24 mouse cellular contexts compared by ENCODE assay signal in the genomic region with DNA sequence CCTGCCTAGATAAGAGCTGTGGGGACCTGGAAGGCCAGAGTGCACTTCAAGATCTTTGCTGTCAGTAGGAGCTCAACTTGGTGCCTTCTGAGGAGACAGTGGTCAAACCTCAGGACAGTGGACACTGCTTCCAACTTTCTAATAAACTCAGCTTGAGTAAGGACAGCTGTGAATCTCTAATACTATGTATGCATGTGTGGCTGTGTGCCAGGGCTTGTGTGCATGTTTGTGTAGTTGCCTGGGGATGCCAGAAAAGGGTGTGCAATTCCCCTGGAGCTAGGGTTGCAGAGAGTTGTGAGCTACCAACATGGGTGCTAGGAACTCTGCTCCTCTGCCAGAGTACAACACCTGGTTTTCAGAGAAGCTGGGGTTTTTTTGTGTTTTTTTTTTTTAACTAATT.
DNase-seq lines count a peak whose midpoint lies in the region; ATAC-seq and TF ChIP-seq lines count a peak whose summit lies in the region.
"Had no signal": no experiment of that assay in that cellular context is flagged by ENCODE, and none has a peak within 500 bp of the region (broad histone marks: within the 10 kb centered on the region; RNA-seq: fewer than 3 reads in every experiment).

No protein-coding gene starts in this region.

- no peaks in the 10 kb centered on the region for H3K27me3 ChIP-seq in kidney, embryonic 15.5 days
- no peaks in the 10 kb centered on the region for H3K27me3 ChIP-seq in lung, embryonic 14.5 days (ENCODE audit: insufficient read depth, low read length)
- H3K27me3 ChIP-seq: CH12.LX; embryonic facial prominence, embryonic 13.5 days; embryonic facial prominence, embryonic 15.5 days; forebrain, embryonic 12.5 days had no signal

- peaks cover 55% of the 10 kb centered on the region for H3K36me3 ChIP-seq in kidney, embryonic 15.5 days
- peaks cover 38% of the 10 kb centered on the region for H3K36me3 ChIP-seq in lung, embryonic 14.5 days (ENCODE audit: insufficient read depth)

- no peaks in the 10 kb centered on the region for H3K9me3 ChIP-seq in kidney, embryonic 15.5 days (replicated peaks)
- no peaks in the 10 kb centered on the region for H3K9me3 ChIP-seq in lung, embryonic 14.5 days (ENCODE audit: low read depth, low read length)
- H3K9me3 ChIP-seq: embryonic facial prominence, embryonic 13.5 days; embryonic facial prominence, embryonic 15.5 days; forebrain, embryonic 10.5 days; forebrain, embryonic 12.5 days; G1E had no signal

- H3K4me2 ChIP-seq in kidney, embryonic 15.5 days = no peak overlapping the region
- no peak overlapping the region for H3K4me2 ChIP-seq in lung, embryonic 14.5 days
- H3K4me2 ChIP-seq: embryonic facial prominence, embryonic 13.5 days; embryonic facial prominence, embryonic 15.5 days; forebrain, embryonic 12.5 days had no signal

- no peak for TF ChIP-seq CTCF in lung, embryonic 14.5 days (IDR thresholded peaks at IDR 0.05; ENCODE audit: low read depth)
- no peak for TF ChIP-seq CTCF in lung, adult 2 months (IDR thresholded peaks at IDR 0.05; ENCODE audit: insufficient read depth, low read length)

- no peak overlapping the region for H3K4me3 ChIP-seq in kidney, embryonic 15.5 days (replicated peaks)
- H3K4me3 ChIP-seq in lung, embryonic 14.5 days (ENCODE audit: low read depth, low read length) = no peak overlapping the region
- no peak overlapping the region for H3K4me3 ChIP-seq in lung, adult 2 months (replicated peaks; ENCODE audit: extremely low read depth, low read depth, low read length)
- H3K4me3 ChIP-seq: embryonic facial prominence, embryonic 13.5 days; embryonic facial prominence, embryonic 15.5 days; erythroblast, embryonic 14.5 days; forebrain, embryonic 10.5 days; forebrain, embryonic 12.5 days had no signal

- no peak overlapping the region for H3K27ac ChIP-seq in kidney, embryonic 15.5 days
- no peak overlapping the region for H3K27ac ChIP-seq in lung, embryonic 14.5 days (ENCODE audit: low read depth)
- H3K27ac ChIP-seq: embryonic facial prominence, embryonic 13.5 days; embryonic facial prominence, embryonic 15.5 days; forebrain, embryonic 10.5 days; forebrain, embryonic 12.5 days had no signal

- no peaks in the 10 kb centered on the region for H3K4me1 ChIP-seq in kidney, embryonic 15.5 days
- H3K4me1 ChIP-seq in lung, embryonic 14.5 days (ENCODE audit: insufficient read depth) = no peaks in the 10 kb centered on the region
- H3K4me1 ChIP-seq in lung, adult 2 months (ENCODE audit: control insufficient read depth, insufficient read depth, low read length) = no peaks in the 10 kb centered on the region
- H3K4me1 ChIP-seq: embryonic facial prominence, embryonic 13.5 days; embryonic facial prominence, embryonic 15.5 days; forebrain, embryonic 10.5 days; forebrain, embryonic 12.5 days had no signal

- no peak for TF ChIP-seq POLR2A in lung, adult 2 months (IDR thresholded peaks at IDR 0.05; ENCODE audit: borderline replicate concordance, extremely low read depth, low read depth, low read length)

- H3K9ac ChIP-seq in kidney, embryonic 15.5 days = no peak overlapping the region
- no peak overlapping the region for H3K9ac ChIP-seq in lung, embryonic 14.5 days
- H3K9ac ChIP-seq: embryonic facial prominence, embryonic 13.5 days; embryonic facial prominence, embryonic 15.5 days; forebrain, embryonic 12.5 days had no signal

- no peak for ATAC-seq in kidney, embryonic 15.5 days (replicated peaks; ENCODE audit: low FRiP score)
- no peak for ATAC-seq in lung, embryonic 14.5 days (ENCODE audit: insufficient read depth)
- no peak for ATAC-seq in CD4-positive, CD25-positive, alpha-beta regulatory T cell, adult 4 months
- ATAC-seq: forebrain, embryonic 14.5 days; forebrain, embryonic 16.5 days had no signal

- DNase-seq in kidney, postnatal 10 days = peak; percentile 43
- peak; percentile 56 for DNase-seq in lung, embryonic 14.5 days
- no peak for DNase-seq in lung, adult 2 months
- DNase-seq: adrenal gland, adult 2 months; adrenal gland, postnatal 10 days; adrenal gland, postnatal 25 days; cerebellum, adult 11 months; cerebellum, adult 18-20 months; cerebellum, adult 8-10 months; cerebellum, adult 9-11 months; cerebellum, postnatal 14 days; cerebellum, postnatal 36 days; embryo, embryonic 11 days had no signal
